Mouse (Mus musculus): ENCODE data around the gene Nfkbie. TPM values are rescaled to one million over a fixed set of nuclear protein-coding genes. Genes with fewer than 3 reads are reported as not detected.

Nfkbie gene
- polyA plus RNA-seq, 1 experiment: 2.1 TPM

DNA sequence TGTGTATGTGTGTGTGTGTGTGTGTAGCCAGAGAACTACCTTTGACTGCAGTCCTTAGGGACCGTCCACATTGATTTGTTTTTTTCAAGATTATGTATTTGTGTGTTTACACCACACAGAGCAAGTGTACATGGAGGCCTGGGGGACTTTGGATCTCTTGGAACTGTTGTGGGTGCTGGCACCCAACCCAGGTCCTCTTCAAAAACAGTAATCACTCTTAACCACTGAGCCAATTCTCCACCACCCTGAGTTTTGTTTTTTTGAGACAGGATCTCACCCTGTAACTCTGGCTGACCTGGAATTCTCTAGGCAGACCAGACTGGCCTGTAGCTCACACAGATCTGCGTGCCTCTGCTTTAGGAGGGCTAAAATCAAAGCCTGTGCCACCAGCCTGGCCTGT lies 42.9 kb downstream of the Nfkbie start:
- no peak for TF ChIP-seq POLR2A (IDR thresholded peaks at IDR 0.05; ENCODE audit: extremely low read depth, insufficient read depth, low read length)
- no peak for TF ChIP-seq CTCF (IDR thresholded peaks at IDR 0.05; ENCODE audit: extremely low read depth, insufficient read depth, low read length)
- H3K4me3 ChIP-seq (ENCODE audit: insufficient read depth, low read length): no peak overlapping the region
- H3K4me1 ChIP-seq (ENCODE audit: control insufficient read depth, insufficient read depth, low read length): peaks cover 6% of the 10 kb centered on the region
- H3K27ac ChIP-seq (ENCODE audit: insufficient read depth, low read length): no peak overlapping the region

DNA sequence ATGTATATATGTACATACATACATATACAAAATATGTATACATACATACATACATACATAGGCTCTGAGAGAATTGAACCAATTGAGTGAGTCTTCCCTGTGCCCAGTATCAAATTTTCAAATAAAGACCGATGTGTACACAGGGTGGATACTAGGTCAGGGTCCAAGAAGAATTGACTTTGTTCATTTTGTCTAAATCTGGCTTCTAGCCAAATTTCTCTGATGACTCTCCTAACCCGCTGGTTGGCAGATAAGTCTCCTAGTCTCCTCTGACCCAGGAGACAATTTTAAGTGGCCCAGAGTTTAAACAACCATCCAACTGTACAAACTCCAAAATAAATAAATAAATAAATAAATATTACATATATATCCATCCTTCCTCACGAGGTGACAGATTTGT lies 43.4 kb downstream of the Nfkbie start:
- no peak for TF ChIP-seq POLR2A (IDR thresholded peaks at IDR 0.05; ENCODE audit: extremely low read depth, insufficient read depth, low read length)
- no peak overlapping the region for H3K27ac ChIP-seq (ENCODE audit: insufficient read depth, low read length)
- H3K4me3 ChIP-seq (ENCODE audit: insufficient read depth, low read length): no peak overlapping the region
- H3K4me1 ChIP-seq (ENCODE audit: control insufficient read depth, insufficient read depth, low read length): peaks cover 6% of the 10 kb centered on the region

- Histone ChIP-seq H3K4me3 (ENCODE audit: insufficient read depth, low read length) (no peak within 1 kb of the TSS), H3K27ac (ENCODE audit: insufficient read depth, low read length) (no peak within 1 kb of the TSS), H3K4me1 (ENCODE audit: control insufficient read depth, insufficient read depth, low read length) (peaks cover 6% of the 10 kb centered on the region)
- no peak for TF ChIP-seq CTCF (IDR thresholded peaks at IDR 0.05; ENCODE audit: extremely low read depth, insufficient read depth, low read length)
- TF ChIP-seq POLR2A (IDR thresholded peaks at IDR 0.05; ENCODE audit: extremely low read depth, insufficient read depth, low read length): no peak
Measured at GRCm38 (mm10) chr17:45599446-45600242, 44.1 kb downstream of the Nfkbie start, which contains the start of gene Slc29a1. Slc29a1 (minus strand) TSS chr17:45599606.

DNA sequence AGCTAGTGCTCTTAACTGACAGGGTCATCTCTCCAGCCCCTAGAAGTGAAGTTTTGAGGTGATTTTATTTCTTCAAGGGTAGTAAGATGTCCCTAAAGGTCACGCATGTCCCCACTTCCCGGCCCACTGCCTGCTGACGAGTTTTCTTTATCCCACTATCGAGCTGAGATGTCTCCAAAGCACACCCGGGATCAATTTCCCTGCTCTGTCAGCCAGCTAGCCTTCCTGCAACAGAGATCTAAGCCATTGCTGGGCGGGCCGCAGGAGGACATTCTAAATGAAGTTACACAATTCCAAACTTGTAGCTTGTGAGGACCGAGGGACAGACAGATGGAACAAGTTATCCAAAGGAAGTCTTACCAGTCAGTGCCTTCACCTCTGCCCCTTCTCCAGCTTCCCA lies 44.8 kb downstream of the Nfkbie start:
- Histone ChIP-seq H3K4me3 (ENCODE audit: insufficient read depth, low read length) (no peak overlapping the region), H3K27ac (ENCODE audit: insufficient read depth, low read length) (no peak overlapping the region), H3K4me1 (ENCODE audit: control insufficient read depth, insufficient read depth, low read length) (peaks cover 5% of the 10 kb centered on the region)
- TF ChIP-seq POLR2A (IDR thresholded peaks at IDR 0.05; ENCODE audit: extremely low read depth, insufficient read depth, low read length) (no peak), CTCF (IDR thresholded peaks at IDR 0.05; ENCODE audit: extremely low read depth, insufficient read depth, low read length) (no peak)

GRCm38 (mm10) chr17:45601325-45601724 lies 45.8 kb downstream of the Nfkbie start:
- no peak overlapping the region for H3K27ac ChIP-seq (ENCODE audit: insufficient read depth, low read length)
- no peak overlapping the region for H3K4me3 ChIP-seq (ENCODE audit: insufficient read depth, low read length)
- no peak for TF ChIP-seq CTCF (IDR thresholded peaks at IDR 0.05; ENCODE audit: extremely low read depth, insufficient read depth, low read length)
- no peak for TF ChIP-seq POLR2A (IDR thresholded peaks at IDR 0.05; ENCODE audit: extremely low read depth, insufficient read depth, low read length)
- peaks cover 5% of the 10 kb centered on the region for H3K4me1 ChIP-seq (ENCODE audit: control insufficient read depth, insufficient read depth, low read length)

DNA sequence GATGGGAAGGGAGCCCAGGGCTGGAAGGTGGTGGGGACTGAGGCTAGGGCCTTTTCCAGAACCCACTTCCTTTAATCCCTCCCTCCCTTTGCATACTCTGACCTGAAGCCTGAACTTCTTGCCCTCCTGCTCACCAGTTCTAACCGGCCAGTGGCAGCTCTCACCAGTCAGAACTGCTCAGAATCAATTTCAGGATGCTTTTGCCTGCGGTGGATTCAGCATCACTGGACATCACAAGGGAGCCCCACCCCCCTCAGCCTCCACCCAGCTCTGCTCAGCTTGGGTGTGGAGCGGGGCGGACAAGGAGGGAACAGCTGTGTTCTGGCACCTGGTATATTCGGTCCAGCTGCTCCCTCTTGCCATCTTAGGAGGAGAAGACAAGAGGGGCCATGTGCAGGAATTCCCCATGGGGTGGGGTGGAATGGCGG lies 46.4 kb downstream of the Nfkbie start, which contains the start of gene Mymx:
Mymx (minus strand) TSS at position 226 of the 428 bp plus-strand sequence.
- Histone ChIP-seq H3K4me1 (ENCODE audit: control insufficient read depth, insufficient read depth, low read length) (peaks cover under 1% of the 10 kb centered on the region; the same call in 1 of the 2 replicates), H3K4me3 (ENCODE audit: insufficient read depth, low read length) (no peak within 1 kb of the TSS), H3K27ac (ENCODE audit: insufficient read depth, low read length) (no peak within 1 kb of the TSS)
- TF ChIP-seq POLR2A (IDR thresholded peaks at IDR 0.05; ENCODE audit: extremely low read depth, insufficient read depth, low read length): no peak
- TF ChIP-seq CTCF (IDR thresholded peaks at IDR 0.05; ENCODE audit: extremely low read depth, insufficient read depth, low read length): no peak

GRCm38 (mm10) chr17:45602984-45603383 lies 47.5 kb downstream of the Nfkbie start:
- Histone ChIP-seq H3K27ac (ENCODE audit: insufficient read depth, low read length) (no peak overlapping the region), H3K4me1 (ENCODE audit: control insufficient read depth, insufficient read depth, low read length) (no peaks in the 10 kb centered on the region), H3K4me3 (ENCODE audit: insufficient read depth, low read length) (no peak overlapping the region)
- TF ChIP-seq CTCF (IDR thresholded peaks at IDR 0.05; ENCODE audit: extremely low read depth, insufficient read depth, low read length) (no peak), POLR2A (IDR thresholded peaks at IDR 0.05; ENCODE audit: extremely low read depth, insufficient read depth, low read length) (no peak)

DNA sequence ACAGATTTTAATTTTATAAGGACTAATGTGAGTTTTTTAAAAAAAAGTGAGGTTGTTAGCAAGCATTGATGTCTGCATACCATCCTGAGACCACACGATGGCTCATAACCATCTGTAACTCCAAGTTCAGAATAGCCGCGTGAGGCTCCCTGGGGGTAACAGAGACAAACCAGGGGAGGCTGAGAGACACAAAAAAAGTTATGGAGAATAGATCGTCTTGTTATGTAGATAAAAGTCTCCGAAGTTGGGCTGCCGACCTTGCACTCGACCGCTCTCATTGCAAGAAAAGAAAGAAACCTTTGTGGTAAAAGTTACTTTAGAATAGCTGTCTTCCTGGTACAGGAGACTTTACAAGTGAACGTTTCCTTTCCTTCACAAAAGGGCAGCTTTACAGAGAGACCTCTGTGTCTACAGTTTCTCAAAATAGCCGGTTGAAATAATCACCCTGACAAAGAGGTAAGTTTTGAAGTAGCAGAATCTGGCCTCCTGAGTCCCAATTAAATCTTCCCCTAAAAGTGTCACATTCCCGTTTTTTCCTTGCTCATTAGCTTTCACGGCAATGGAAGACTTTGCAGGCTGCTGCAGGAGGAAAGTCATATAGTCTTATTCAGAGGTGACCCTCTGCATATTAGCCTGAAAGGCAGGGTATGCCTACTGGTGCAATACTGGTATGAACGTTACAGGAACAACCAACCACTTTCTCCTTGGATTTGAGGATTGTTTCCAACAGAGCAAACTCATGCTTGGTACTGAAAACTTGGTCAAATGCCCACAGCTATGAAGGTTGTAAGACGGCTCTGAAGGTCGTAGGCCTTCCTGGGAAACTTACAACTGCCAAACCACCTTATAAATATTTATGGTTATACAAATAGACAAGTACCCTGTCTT lies 51.7 kb downstream of the Nfkbie start:
- Histone ChIP-seq H3K27ac (ENCODE audit: insufficient read depth, low read length) (no peak overlapping the region), H3K4me1 (ENCODE audit: control insufficient read depth, insufficient read depth, low read length) (peaks cover 2% of the 10 kb centered on the region; the same call in 1 of the 2 replicates), H3K4me3 (ENCODE audit: insufficient read depth, low read length) (no peak overlapping the region)
- no peak for TF ChIP-seq POLR2A (IDR thresholded peaks at IDR 0.05; ENCODE audit: extremely low read depth, insufficient read depth, low read length)
- TF ChIP-seq CTCF (IDR thresholded peaks at IDR 0.05; ENCODE audit: extremely low read depth, insufficient read depth, low read length): no peak

DNA sequence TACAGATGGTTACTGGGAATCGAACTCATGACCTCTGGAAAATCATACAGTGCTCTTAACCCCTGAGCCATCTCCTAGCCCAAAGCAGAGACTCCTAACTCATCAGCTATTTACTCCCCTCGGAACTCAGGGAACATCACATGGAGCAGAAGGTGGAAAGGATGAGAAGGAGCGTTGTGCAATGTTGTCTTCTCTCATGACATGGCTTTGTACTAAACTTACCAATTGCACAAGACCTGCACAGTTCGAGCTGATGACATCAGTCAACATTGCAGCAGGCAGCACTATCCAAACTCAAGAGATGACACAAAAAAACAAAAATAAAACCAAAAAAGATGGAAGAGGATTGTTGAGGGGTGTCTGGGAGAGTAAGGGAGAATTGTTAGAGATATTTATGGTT lies 52.9 kb downstream of the Nfkbie start:
- no peak for TF ChIP-seq CTCF (IDR thresholded peaks at IDR 0.05; ENCODE audit: extremely low read depth, insufficient read depth, low read length)
- no peak for TF ChIP-seq POLR2A (IDR thresholded peaks at IDR 0.05; ENCODE audit: extremely low read depth, insufficient read depth, low read length)
- no peak overlapping the region for H3K27ac ChIP-seq (ENCODE audit: insufficient read depth, low read length)
- H3K4me1 ChIP-seq (ENCODE audit: control insufficient read depth, insufficient read depth, low read length): peaks cover 2% of the 10 kb centered on the region; the same call in 1 of the 2 replicates
- H3K4me3 ChIP-seq (ENCODE audit: insufficient read depth, low read length): no peak overlapping the region

All from cortical plate, adult 2 months (tissue).